Mouse (Mus musculus): Measurements from ENCODE around the gene Enox1. TPM values are rescaled to one million over a fixed set of nuclear protein-coding genes. Genes with fewer than 3 reads are reported as not detected.

Enox1 gene
- total and polyA plus RNA-seq, 3 experiments: not detected

- no peak overlapping the region for H3K4me2 ChIP-seq (ENCODE audit: insufficient read depth, low read depth, poor library complexity, severe bottlenecking)
- dilution Hi-C loops (cut with MboI; ENCODE audit: extremely low pct_ligation_motif_present, extremely low pct_unique_long_range_greater_than_20kb, low sequenced_read_pairs): no loop called here
- H3K4me3 ChIP-seq (replicated peaks in 1 of 3; ENCODE audit: low read depth in 2 of 3, low read length in 2 of 3, poor library complexity in 1 of 3): no peak overlapping the region
- DNase-seq (ENCODE audit: extremely low read depth): no peak
- no peak for TF ChIP-seq BHLHE40 (IDR thresholded peaks at IDR 0.05; ENCODE audit: low read depth, low read length)
- no peak for TF ChIP-seq MAX (IDR thresholded peaks at IDR 0.05; ENCODE audit: low read length)
- no peak for TF ChIP-seq RCOR1 (conservative IDR thresholded peaks at IDR 0.05; ENCODE audit: low read depth, low read length)
- TF ChIP-seq ZKSCAN1 (IDR thresholded peaks at IDR 0.05; ENCODE audit: borderline replicate concordance, low read depth, low read length): no peak
- TF ChIP-seq ZMIZ1 (IDR thresholded peaks at IDR 0.05; ENCODE audit: low read depth, low read length): no peak
- no peak for TF ChIP-seq SMC3 (IDR thresholded peaks at IDR 0.05; ENCODE audit: low read depth, low read length)
- no peak for TF ChIP-seq UBTF (IDR thresholded peaks at IDR 0.05; ENCODE audit: low read depth, low read length)
- no peak for TF ChIP-seq CHD1 (IDR thresholded peaks at IDR 0.05; ENCODE audit: low read depth, low read length)
- TF ChIP-seq MAFK (IDR thresholded peaks at IDR 0.05; ENCODE audit: insufficient replicate concordance, low read length): no peak
- TF ChIP-seq NELFE (IDR thresholded peaks at IDR 0.05; ENCODE audit: low read depth, low read length): no peak
- TF ChIP-seq CHD2 (IDR thresholded peaks at IDR 0.05; ENCODE audit: low read length): no peak
- no peaks in the 10 kb centered on the region for H3K36me3 ChIP-seq (replicated peaks in 1 of 2; ENCODE audit: control insufficient read depth in 1 of 2, insufficient read depth in 1 of 2, low read length in 1 of 2)
- H3K79me2 ChIP-seq (replicated peaks; ENCODE audit: control insufficient read depth, extremely low read depth, insufficient read depth, poor library complexity, severe bottlenecking): no peaks in the 10 kb centered on the region
- H3K9ac ChIP-seq (ENCODE audit: insufficient read depth, low read depth): no peak overlapping the region
- H3K27ac ChIP-seq (ENCODE audit: insufficient read depth, low read depth): no peak overlapping the region
- in situ Hi-C loops (cut with MboI; ENCODE audit: low pct_ligation_motif_present, low pct_unique_long_range_greater_than_20kb, low sequenced_read_pairs): no loop called here
- peaks cover 75% of the 10 kb centered on the region for H3K9me3 ChIP-seq (replicated peaks; ENCODE audit: low read length)
- H3K27me3 ChIP-seq (replicated peaks): no peaks in the 10 kb centered on the region
- H3K4me1 ChIP-seq (ENCODE audit: control insufficient read depth in 1 of 2, insufficient read depth in 2 of 2): no peaks in the 10 kb centered on the region
These were observed 428.7 kb downstream of the Enox1 start for GRCm38 (mm10) chr14:77585031-77585800.

GRCm38 (mm10) chr14:77586033-77586432, 429.5 kb downstream of the Enox1 start:
- no peak for TF ChIP-seq ETS1 (conservative IDR thresholded peaks at IDR 0.05; ENCODE audit: low read depth, low read length)
- TF ChIP-seq RCOR1 (conservative IDR thresholded peaks at IDR 0.05; ENCODE audit: low read depth, low read length): no peak
- TF ChIP-seq ZKSCAN1 (IDR thresholded peaks at IDR 0.05; ENCODE audit: borderline replicate concordance, low read depth, low read length): no peak
- TF ChIP-seq ZC3H11A (IDR thresholded peaks at IDR 0.05; ENCODE audit: low read depth, low read length): no peak
- TF ChIP-seq MAFK (IDR thresholded peaks at IDR 0.05; ENCODE audit: insufficient replicate concordance, low read length): no peak
- in situ Hi-C loops (cut with MboI; ENCODE audit: low pct_ligation_motif_present, low pct_unique_long_range_greater_than_20kb, low sequenced_read_pairs): no loop called here
- H3K4me2 ChIP-seq (ENCODE audit: insufficient read depth, low read depth, poor library complexity, severe bottlenecking): no peak overlapping the region
- no peak overlapping the region for H3K9ac ChIP-seq (ENCODE audit: insufficient read depth, low read depth)
- DNase-seq (ENCODE audit: extremely low read depth): no peak
- H3K9me3 ChIP-seq (replicated peaks; ENCODE audit: low read length): peaks cover 73% of the 10 kb centered on the region
- H3K27me3 ChIP-seq (replicated peaks): no peaks in the 10 kb centered on the region
- no peak overlapping the region for H3K27ac ChIP-seq (ENCODE audit: insufficient read depth, low read depth)
- no peaks in the 10 kb centered on the region for H3K79me2 ChIP-seq (replicated peaks; ENCODE audit: control insufficient read depth, extremely low read depth, insufficient read depth, poor library complexity, severe bottlenecking)
- H3K4me1 ChIP-seq (ENCODE audit: control insufficient read depth in 1 of 2, insufficient read depth in 2 of 2): no peaks in the 10 kb centered on the region
- no peaks in the 10 kb centered on the region for H3K36me3 ChIP-seq (replicated peaks in 1 of 2; ENCODE audit: control insufficient read depth in 1 of 2, insufficient read depth in 1 of 2, low read length in 1 of 2)
- dilution Hi-C loops (cut with MboI; ENCODE audit: extremely low pct_ligation_motif_present, extremely low pct_unique_long_range_greater_than_20kb, low sequenced_read_pairs): no loop called here
- H3K4me3 ChIP-seq (replicated peaks in 1 of 3; ENCODE audit: low read depth in 2 of 3, low read length in 2 of 3, poor library complexity in 1 of 3): no peak overlapping the region
